Mouse (Mus musculus) heart, embryonic 14.5 days (tissue): ENCODE results near the gene Dusp14. TPM values are rescaled to one million over a fixed set of nuclear protein-coding genes. Genes with fewer than 3 reads are reported as not detected.

Experiments used
- ATAC-seq: fragments of 200-750 bp; cut with Nextera tagmentation; 2 replicates; pipeline ENCODE4 v1.8.0; 2017; ENCODE audit warnings: low read depth, moderate TSS enrichment; ENCODE audit not compliant: insufficient number of reproducible peaks, insufficient read depth, low FRiP score
- H3K27ac ChIP-seq, 2 experiments: fragments of 200-500 bp in 1 of 2; fragments of 300-500 bp in 1 of 2; sonication (generic) in 1 of 2; replicated peaks in 1 of 2; 2 replicates each; pipeline ENCODE4 v1.5.1; 2012 to 2014; ENCODE audit warnings: low read depth in 2 of 2, low read length in 2 of 2, control low read depth in 1 of 2, mild to moderate bottlenecking in 1 of 2, mixed read lengths in 1 of 2; ENCODE audit not compliant: control insufficient read depth in 1 of 2, insufficient read depth in 1 of 2
- H3K27me3 ChIP-seq: fragments of 300-500 bp; sonication (generic); 2 replicates; pipeline ENCODE4 v1.6.1; 2014; ENCODE audit warnings: mild to moderate bottlenecking, low read length, control low read depth; ENCODE audit not compliant: control insufficient read depth, insufficient read depth
- H3K36me3 ChIP-seq: fragments of 300-500 bp; sonication (generic); 2 replicates; pipeline ENCODE4 v1.6.1; 2014; ENCODE audit warnings: mild to moderate bottlenecking, control low read depth, low read length, mixed read lengths; ENCODE audit not compliant: control insufficient read depth, insufficient read depth
- H3K4me1 ChIP-seq, 2 experiments: fragments of 200-500 bp in 1 of 2; fragments of 300-500 bp in 1 of 2; sonication (generic) in 1 of 2; 2 replicates each; pipeline ENCODE4 v1.6.1; 2012 to 2014; ENCODE audit warnings: low read length in 2 of 2, control low read depth in 1 of 2, mixed read lengths in 1 of 2; ENCODE audit not compliant: control insufficient read depth in 2 of 2, insufficient read depth in 2 of 2
- H3K4me2 ChIP-seq: fragments of 300-500 bp; sonication (generic); 2 replicates; pipeline ENCODE4 v1.6.1; 2014; ENCODE audit warnings: mild to moderate bottlenecking, low read length
- H3K4me3 ChIP-seq, 2 experiments: fragments of 200-500 bp in 1 of 2; fragments of 300-500 bp in 1 of 2; sonication (generic) in 1 of 2; 2 replicates each; pipeline ENCODE4 v1.5.1; 2012 to 2014; ENCODE audit warnings: low read length in 2 of 2, mild to moderate bottlenecking in 2 of 2, control low read depth in 1 of 2, low read depth in 1 of 2, moderate library complexity in 1 of 2; ENCODE audit not compliant: control insufficient read depth in 1 of 2, insufficient read depth in 1 of 2
- H3K9ac ChIP-seq: fragments of 300-500 bp; sonication (generic); 2 replicates; pipeline ENCODE4 v1.6.1; 2014; ENCODE audit warnings: mild to moderate bottlenecking, low read length
- H3K9me3 ChIP-seq: fragments of 300-500 bp; sonication (generic); 2 replicates; pipeline ENCODE4 v1.6.1; 2016; ENCODE audit warnings: low read length, control low read depth; ENCODE audit not compliant: control insufficient read depth
- WGBS: fragments of 180-500 bp; shearing (Covaris S2); extraction: QIAGEN DNeasy Blood & Tissue Kit; methylation state at CpG from one replicate; pipeline ENCODE4 v1.1.7; 2014; 5-methylcytosine and 5-hydroxymethylcytosine counted together
- polyA plus RNA-seq: library from polyadenylated mRNA; unstranded; fragments of >200 nt; fragmentation: Nextera tagmentation; extraction: Ambion mirVana; gene quantifications from 2 replicates; pipeline ENCODE4 v1.2.1, GENCODE M21; 2014

Dusp14 gene
- polyA plus RNA-seq, 1 experiment from 2014 or later = 5.0 TPM

- 88% methylated on average over 9 of the region's 9 CpGs for WGBS
- H3K4me1 ChIP-seq = peaks cover 10 to 24% of the 10 kb centered on the region in 2 experiments
- H3K4me3 ChIP-seq = no peak overlapping the region
- H3K9me3 ChIP-seq = no peaks in the 10 kb centered on the region
- peaks cover 17% of the 10 kb centered on the region; the same call in 1 of the 2 replicates for H3K36me3 ChIP-seq
- H3K27me3 ChIP-seq = no peaks in the 10 kb centered on the region
- no peak overlapping the region for H3K4me2 ChIP-seq
- ATAC-seq = no peak
- H3K27ac ChIP-seq = peak overlapping the region in 1 of 2 experiments; percentile 57; a peak in 1 of 4 replicates
- no peak overlapping the region for H3K9ac ChIP-seq
Measured at GRCm38 (mm10) chr11:84078601-84079000, 9.5 kb upstream of the Dusp14 start.

GRCm38 (mm10) chr11:84077008-84077407, 7.9 kb upstream of the Dusp14 start:
- no peak overlapping the region for H3K27ac ChIP-seq
- WGBS = 82% methylated on average over 2 of the region's 2 CpGs
- ATAC-seq = no peak

DNA sequence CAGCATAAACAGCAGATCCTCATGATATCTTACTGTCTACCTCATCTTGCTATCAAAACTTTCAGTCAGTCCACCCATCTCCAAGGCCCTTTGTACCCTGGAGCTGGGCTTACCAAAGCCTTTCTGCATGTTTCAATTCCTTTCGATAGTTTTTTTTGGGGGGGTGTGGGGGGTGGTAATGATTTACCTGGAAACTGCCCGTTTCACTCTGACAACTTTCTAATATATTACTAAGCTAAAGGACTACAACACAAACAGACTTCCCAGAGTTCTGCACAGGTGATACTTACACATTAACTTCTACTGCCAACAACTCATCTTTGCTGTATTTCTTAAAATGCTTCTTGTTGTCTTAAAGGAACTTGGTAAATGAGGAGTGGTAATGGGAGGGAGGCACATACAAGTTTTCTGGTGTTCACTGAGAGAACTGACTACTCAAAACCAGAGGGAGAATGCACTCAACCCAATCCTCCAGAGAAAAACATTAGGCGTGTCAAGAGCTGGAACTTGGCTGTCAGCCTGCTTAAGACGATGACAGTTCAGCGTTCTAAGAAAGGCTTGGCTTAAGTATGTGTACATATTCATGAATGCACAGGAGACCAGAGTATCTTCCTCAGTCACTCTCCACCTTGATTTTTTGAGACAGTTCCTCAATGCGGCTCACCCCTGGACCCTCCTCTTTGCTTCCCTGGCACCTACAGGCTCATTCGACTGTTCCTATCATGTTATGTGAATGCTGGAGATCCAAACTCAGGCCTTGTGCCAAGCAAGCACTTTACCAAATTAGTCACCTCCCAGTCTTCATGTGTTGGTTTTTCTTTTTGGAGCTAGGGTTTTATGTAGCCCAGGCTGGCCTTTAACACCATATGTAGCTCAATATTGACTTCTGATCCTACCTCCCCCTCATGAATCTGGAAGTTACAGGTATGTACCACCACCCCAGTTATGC, 5.0 kb upstream of the Dusp14 start:
- no peak overlapping the region for H3K27ac ChIP-seq
- ATAC-seq = no peak
- H3K9me3 ChIP-seq = no peaks in the 10 kb centered on the region
- no peak overlapping the region for H3K4me2 ChIP-seq
- peaks cover 2 to 14% of the 10 kb centered on the region in 2 experiments; a peak in 3 of 4 replicates for H3K4me1 ChIP-seq
- 66% methylated on average over 7 of the region's 7 CpGs for WGBS
- no peak overlapping the region for H3K9ac ChIP-seq
- peaks cover 10% of the 10 kb centered on the region for H3K27me3 ChIP-seq
- no peak overlapping the region for H3K4me3 ChIP-seq
- H3K36me3 ChIP-seq = peaks cover 10% of the 10 kb centered on the region; the same call in 1 of the 2 replicates

More at GRCm38 (mm10) chr11:84077008-84077407, 7.9 kb upstream of the Dusp14 start:
- no peaks in the 10 kb centered on the region for H3K27me3 ChIP-seq
- no peak overlapping the region for H3K4me2 ChIP-seq
- H3K36me3 ChIP-seq = peaks cover 14% of the 10 kb centered on the region; the same call in 1 of the 2 replicates
- no peak overlapping the region for H3K9ac ChIP-seq
- no peaks in the 10 kb centered on the region for H3K9me3 ChIP-seq
- peaks cover 12 to 28% of the 10 kb centered on the region in 2 experiments for H3K4me1 ChIP-seq
- no peak overlapping the region for H3K4me3 ChIP-seq

DNA sequence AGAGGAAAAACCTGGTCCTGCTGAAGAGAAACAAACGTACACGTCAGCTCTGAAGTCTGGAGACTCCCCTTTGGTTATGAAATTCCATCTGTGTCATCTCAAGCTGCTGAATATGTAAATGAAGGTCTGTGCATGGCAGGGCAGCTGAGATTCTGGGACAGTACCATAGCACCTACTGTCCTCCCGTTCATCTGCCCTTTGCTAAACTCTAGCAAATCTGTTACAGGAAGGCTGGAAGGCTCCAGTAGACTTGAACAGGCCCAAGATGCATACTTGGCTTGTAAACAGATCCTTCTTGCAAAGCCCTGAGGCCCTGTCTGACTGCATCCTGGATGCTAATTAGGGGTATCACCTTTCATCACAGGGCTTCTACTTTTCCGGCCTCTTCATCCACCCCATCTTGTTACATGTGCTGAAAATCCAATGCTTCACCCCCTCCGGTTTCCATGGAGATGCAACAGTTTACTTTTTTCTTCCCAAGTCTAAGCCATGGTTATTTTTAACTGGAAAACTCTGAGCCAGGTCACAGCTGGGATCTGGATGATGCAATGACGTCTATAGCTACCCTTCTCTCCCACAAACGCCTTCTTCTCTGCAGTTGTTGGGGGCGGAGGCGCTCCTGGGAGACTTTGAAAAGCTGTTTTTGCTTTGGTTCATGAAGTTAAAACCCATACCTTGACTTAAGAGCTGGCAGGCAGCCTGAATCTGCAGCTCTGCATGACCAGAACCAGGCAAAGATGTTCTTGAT, 4.0 kb upstream of the Dusp14 start:
- ATAC-seq = no peak
- H3K4me1 ChIP-seq = peaks cover 6 to 13% of the 10 kb centered on the region in 2 experiments; a peak in 3 of 4 replicates
- no peaks in the 10 kb centered on the region for H3K9me3 ChIP-seq
- H3K36me3 ChIP-seq = no peaks in the 10 kb centered on the region
- no peak overlapping the region for H3K27ac ChIP-seq
- WGBS = 46% methylated on average over 9 of the region's 9 CpGs
- H3K4me2 ChIP-seq = no peak overlapping the region
- peaks cover 10% of the 10 kb centered on the region for H3K27me3 ChIP-seq
- no peak overlapping the region for H3K4me3 ChIP-seq
- H3K9ac ChIP-seq = no peak overlapping the region

- ATAC-seq = no peak
- H3K36me3 ChIP-seq = no peaks in the 10 kb centered on the region
- H3K27ac ChIP-seq = 0 out of 4 replicates have a peak overlapping the region, but pooled peaks of 1 of the 2 experiments have one; percentile 19
- peaks cover 22% of the 10 kb centered on the region for H3K27me3 ChIP-seq
- peak overlapping the region; percentile 81 for H3K9ac ChIP-seq
- H3K4me3 ChIP-seq = peak overlapping the region; percentile 69 to 81
- peaks cover 13 to 17% of the 10 kb centered on the region in 2 experiments for H3K4me1 ChIP-seq
- WGBS = 3% methylated on average over 52 of the region's 63 CpGs
- peak overlapping the region; percentile 98 for H3K4me2 ChIP-seq
- no peaks in the 10 kb centered on the region for H3K9me3 ChIP-seq
Measured at GRCm38 (mm10) chr11:84068191-84069033, 649 bp downstream of the Dusp14 start.

DNA sequence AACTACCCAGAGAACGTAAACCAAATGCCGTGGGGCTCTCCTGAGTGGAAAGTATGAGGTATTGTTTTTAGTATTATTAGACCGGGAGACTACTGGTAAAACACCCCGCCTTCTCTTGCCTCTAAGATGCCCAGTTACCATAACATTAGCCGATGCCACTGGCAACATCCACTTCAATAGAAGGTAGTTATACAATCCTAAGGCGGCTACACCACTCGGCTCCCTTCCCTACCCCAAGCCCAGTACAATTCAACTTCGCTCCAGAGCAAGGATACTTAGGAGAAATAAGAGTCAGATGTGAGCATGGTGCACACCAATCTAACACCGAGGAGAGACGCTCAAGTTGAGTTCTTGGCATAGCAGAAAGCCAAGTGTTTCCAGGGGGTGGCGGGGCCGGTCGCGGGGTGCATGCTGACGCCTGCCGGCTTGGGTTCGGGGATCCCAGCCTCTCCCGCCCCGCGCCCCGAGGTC, 1.3 kb downstream of the Dusp14 start:
- peak overlapping the region; percentile 69 to 81 for H3K4me3 ChIP-seq
- H3K4me1 ChIP-seq = peaks cover 19 to 21% of the 10 kb centered on the region in 2 experiments
- peak overlapping the region; percentile 81 for H3K9ac ChIP-seq
- WGBS = 4% methylated on average over 21 of the region's 21 CpGs
- H3K9me3 ChIP-seq = no peaks in the 10 kb centered on the region
- 0 out of 2 replicates have a peak, but pooled peaks have one; percentile 13 for ATAC-seq
- H3K36me3 ChIP-seq = no peaks in the 10 kb centered on the region
- peak overlapping the region; percentile 98 for H3K4me2 ChIP-seq
- H3K27ac ChIP-seq = 0 out of 4 replicates have a peak overlapping the region, but pooled peaks of 1 of the 2 experiments have one; percentile 19
- peaks cover 22% of the 10 kb centered on the region for H3K27me3 ChIP-seq
